Mouse (Mus musculus): ENCODE measurements around the gene Cfap46. TPM values are rescaled to one million over a fixed set of nuclear protein-coding genes. Genes with fewer than 3 reads are reported as not detected.

The Cfap46 gene
- polyA plus RNA-seq, 1 experiment: not detected

GRCm38 (mm10) chr7:139705781-139706180 is 22.2 kb upstream of the Cfap46 start:
- Histone ChIP-seq H3K4me1 (ENCODE audit: control insufficient read depth, insufficient read depth, low read length) (peaks cover 18% of the 10 kb centered on the region), H3K27ac (ENCODE audit: insufficient read depth, low read depth, low read length) (no peak overlapping the region), H3K4me3 (ENCODE audit: insufficient read depth, low read depth, low read length) (no peak overlapping the region)
- WGBS: 96% methylated on average over 8 of the region's 8 CpGs
- TF ChIP-seq CTCF (IDR thresholded peaks at IDR 0.05; ENCODE audit: insufficient read depth, low read depth, low read length) (no peak), POLR2A (IDR thresholded peaks at IDR 0.05; ENCODE audit: insufficient read depth, low read depth, low read length) (no peak)

GRCm38 (mm10) chr7:139705081-139705480 is 21.5 kb upstream of the Cfap46 start:
- WGBS: 86% methylated on average over 4 of the region's 4 CpGs
- no peak overlapping the region for H3K4me3 ChIP-seq (ENCODE audit: insufficient read depth, low read depth, low read length)
- TF ChIP-seq CTCF (IDR thresholded peaks at IDR 0.05; ENCODE audit: insufficient read depth, low read depth, low read length) (no peak), POLR2A (IDR thresholded peaks at IDR 0.05; ENCODE audit: insufficient read depth, low read depth, low read length) (no peak)
- H3K4me1 ChIP-seq (ENCODE audit: control insufficient read depth, insufficient read depth, low read length): peaks cover 18% of the 10 kb centered on the region
- H3K27ac ChIP-seq (ENCODE audit: insufficient read depth, low read depth, low read length): no peak overlapping the region

- 7% methylated on average over 2 of the region's 2 CpGs for WGBS
- TF ChIP-seq POLR2A (IDR thresholded peaks at IDR 0.05; ENCODE audit: insufficient read depth, low read depth, low read length) (no peak), CTCF (IDR thresholded peaks at IDR 0.05; ENCODE audit: insufficient read depth, low read depth, low read length) (no peak)
- Histone ChIP-seq H3K4me3 (ENCODE audit: insufficient read depth, low read depth, low read length) (no peak overlapping the region), H3K27ac (ENCODE audit: insufficient read depth, low read depth, low read length) (no peak overlapping the region), H3K4me1 (ENCODE audit: control insufficient read depth, insufficient read depth, low read length) (peaks cover 18% of the 10 kb centered on the region)
Measured at GRCm38 (mm10) chr7:139703826-139704199, 20.2 kb upstream of the Cfap46 start.

- no peak overlapping the region for H3K27ac ChIP-seq (ENCODE audit: insufficient read depth, low read depth, low read length)
- peaks cover 18% of the 10 kb centered on the region for H3K4me1 ChIP-seq (ENCODE audit: control insufficient read depth, insufficient read depth, low read length)
- WGBS: 34% methylated on average over 6 of the region's 6 CpGs
- TF ChIP-seq CTCF (IDR thresholded peaks at IDR 0.05; ENCODE audit: insufficient read depth, low read depth, low read length): peak; percentile 28; the same call in 1 of the 2 replicates
- no peak for TF ChIP-seq POLR2A (IDR thresholded peaks at IDR 0.05; ENCODE audit: insufficient read depth, low read depth, low read length)
- no peak overlapping the region for H3K4me3 ChIP-seq (ENCODE audit: insufficient read depth, low read depth, low read length)
Measured at GRCm38 (mm10) chr7:139703146-139703825, 19.7 kb upstream of the Cfap46 start.

GRCm38 (mm10) chr7:139701651-139702301 is 18.2 kb upstream of the Cfap46 start:
- WGBS: 52% methylated on average over 6 of the region's 6 CpGs
- Histone ChIP-seq H3K4me1 (ENCODE audit: control insufficient read depth, insufficient read depth, low read length) (peaks cover 17% of the 10 kb centered on the region), H3K27ac (ENCODE audit: insufficient read depth, low read depth, low read length) (no peak overlapping the region), H3K4me3 (ENCODE audit: insufficient read depth, low read depth, low read length) (no peak overlapping the region)
- TF ChIP-seq POLR2A (IDR thresholded peaks at IDR 0.05; ENCODE audit: insufficient read depth, low read depth, low read length): no peak
- no peak for TF ChIP-seq CTCF (IDR thresholded peaks at IDR 0.05; ENCODE audit: insufficient read depth, low read depth, low read length)

- TF ChIP-seq POLR2A (IDR thresholded peaks at IDR 0.05; ENCODE audit: insufficient read depth, low read depth, low read length) (no peak), CTCF (IDR thresholded peaks at IDR 0.05; ENCODE audit: insufficient read depth, low read depth, low read length) (no peak)
- Histone ChIP-seq H3K4me3 (ENCODE audit: insufficient read depth, low read depth, low read length) (no peak overlapping the region), H3K4me1 (ENCODE audit: control insufficient read depth, insufficient read depth, low read length) (no peaks in the 10 kb centered on the region), H3K27ac (ENCODE audit: insufficient read depth, low read depth, low read length) (no peak overlapping the region)
- WGBS: 93% methylated on average over 4 of the region's 4 CpGs
Measured at GRCm38 (mm10) chr7:139692641-139693294, 9.2 kb upstream of the Cfap46 start.

GRCm38 (mm10) chr7:139692211-139692610 is 8.6 kb upstream of the Cfap46 start:
- H3K4me3 ChIP-seq (ENCODE audit: insufficient read depth, low read depth, low read length): no peak overlapping the region
- WGBS: 92% methylated on average over 11 of the region's 11 CpGs
- no peak overlapping the region for H3K27ac ChIP-seq (ENCODE audit: insufficient read depth, low read depth, low read length)
- H3K4me1 ChIP-seq (ENCODE audit: control insufficient read depth, insufficient read depth, low read length): no peaks in the 10 kb centered on the region
- no peak for TF ChIP-seq POLR2A (IDR thresholded peaks at IDR 0.05; ENCODE audit: insufficient read depth, low read depth, low read length)
- TF ChIP-seq CTCF (IDR thresholded peaks at IDR 0.05; ENCODE audit: insufficient read depth, low read depth, low read length): no peak

GRCm38 (mm10) chr7:139685336-139685735 is 1.7 kb upstream of the Cfap46 start:
- TF ChIP-seq CTCF (IDR thresholded peaks at IDR 0.05; ENCODE audit: insufficient read depth, low read depth, low read length) (no peak), POLR2A (IDR thresholded peaks at IDR 0.05; ENCODE audit: insufficient read depth, low read depth, low read length) (no peak)
- H3K4me3 ChIP-seq (ENCODE audit: insufficient read depth, low read depth, low read length): no peak overlapping the region
- no peak overlapping the region for H3K27ac ChIP-seq (ENCODE audit: insufficient read depth, low read depth, low read length)
- H3K4me1 ChIP-seq (ENCODE audit: control insufficient read depth, insufficient read depth, low read length): peaks cover 13% of the 10 kb centered on the region

GRCm38 (mm10) chr7:139684553-139684929 is 924 bp upstream of the Cfap46 start:
- WGBS: under 1% methylated on average over 14 of the region's 14 CpGs
- Histone ChIP-seq H3K27ac (ENCODE audit: insufficient read depth, low read depth, low read length) (peak overlapping the region; percentile 29; the same call in 1 of the 2 replicates), H3K4me3 (ENCODE audit: insufficient read depth, low read depth, low read length) (peak overlapping the region; percentile 57), H3K4me1 (ENCODE audit: control insufficient read depth, insufficient read depth, low read length) (peaks cover 13% of the 10 kb centered on the region)
- TF ChIP-seq POLR2A (IDR thresholded peaks at IDR 0.05; ENCODE audit: insufficient read depth, low read depth, low read length) (no peak), CTCF (IDR thresholded peaks at IDR 0.05; ENCODE audit: insufficient read depth, low read depth, low read length) (0 out of 2 replicates have a peak, but pooled peaks have one; percentile 33)

Data from olfactory bulb, adult 2 months (tissue).